Mouse (Mus musculus): ENCODE data around the gene Sympk.

The Sympk gene

GRCm38 (mm10) chr7:19024096-19024506 lies at the start of gene Sympk:
Sympk (plus strand) TSS chr7:19024377.
- peak; percentile 96 for DNase-seq

- DNase-seq, result no peak
Measured at GRCm38 (mm10) chr7:18978381-18978780, 45.8 kb upstream of the Sympk start.

- no peak for DNase-seq
Measured at GRCm38 (mm10) chr7:18986503-18986902, 37.7 kb upstream of the Sympk start.

GRCm38 (mm10) chr7:18987100-18987499 lies 37.1 kb upstream of the Sympk start, which contains the start of gene Nanos2:
Nanos2 (plus strand) TSS chr7:18987400.
- DNase-seq, result no peak

GRCm38 (mm10) chr7:18987747-18988146 lies 36.4 kb upstream of the Sympk start:
- DNase-seq, result no peak

- no peak for DNase-seq
Measured at GRCm38 (mm10) chr7:18988780-18989179, 35.4 kb upstream of the Sympk start.

- peak; percentile 47 for DNase-seq
Measured at GRCm38 (mm10) chr7:18989995-18990394, 34.2 kb upstream of the Sympk start.

- peak; percentile 100 for DNase-seq
Measured at GRCm38 (mm10) chr7:18990601-18991295, 33.4 kb upstream of the Sympk start, which contains the start of gene Mypop. Mypop (plus strand) TSS chr7:18991245.

- peak; percentile 55 for DNase-seq
Measured at GRCm38 (mm10) chr7:18991660-18992293, 32.4 kb upstream of the Sympk start.

GRCm38 (mm10) chr7:18992294-18992675 lies 31.9 kb upstream of the Sympk start:
- peak; percentile 68 for DNase-seq

GRCm38 (mm10) chr7:18993036-18993435 lies 31.1 kb upstream of the Sympk start:
- no peak for DNase-seq

GRCm38 (mm10) chr7:18998835-18999234 lies 25.3 kb upstream of the Sympk start:
- no peak for DNase-seq

- no peak for DNase-seq
Measured at GRCm38 (mm10) chr7:19000421-19000820, 23.8 kb upstream of the Sympk start.

- DNase-seq, result no peak
Measured at GRCm38 (mm10) chr7:19001066-19001806, 22.9 kb upstream of the Sympk start.

GRCm38 (mm10) chr7:19001807-19002085 lies 22.4 kb upstream of the Sympk start:
- DNase-seq, result no peak

GRCm38 (mm10) chr7:19002115-19002514 lies 22.1 kb upstream of the Sympk start:
- no peak for DNase-seq

- peak; percentile 86 for DNase-seq
Measured at GRCm38 (mm10) chr7:19002848-19003498, 21.2 kb upstream of the Sympk start.

GRCm38 (mm10) chr7:19003902-19004630 lies 20.1 kb upstream of the Sympk start, which contains the start of gene Irf2bp1:
Irf2bp1 (plus strand) TSS chr7:19004044.
- peak; percentile 95 for DNase-seq

GRCm38 (mm10) chr7:19004631-19005079 lies 19.5 kb upstream of the Sympk start:
- no peak for DNase-seq

GRCm38 (mm10) chr7:19005417-19006121 lies 18.6 kb upstream of the Sympk start:
- no peak for DNase-seq

GRCm38 (mm10) chr7:19006476-19006875 lies 17.7 kb upstream of the Sympk start:
- peak; percentile 79 for DNase-seq

All from right cerebral cortex, adult 18-20 months (tissue).